Mouse (Mus musculus): Measurements from ENCODE around the gene Nlgn2. TPM values are rescaled to one million over a fixed set of nuclear protein-coding genes. Genes with fewer than 3 reads are reported as not detected.
"Not testable (repeated sequence)": the region's sequence is repeated elsewhere in the genome, so short reads cannot be mapped to it uniquely, and the experiment has no call there.

Nlgn2 gene
- polyA plus RNA-seq, 1 experiment from 2014 or later = 11.8 TPM

GRCm38 (mm10) chr11:69878399-69878798, 40.8 kb upstream of the Nlgn2 start:
- Histone ChIP-seq H3K4me3 (no peak overlapping the region), H3K4me1 (peaks cover 46% of the 10 kb centered on the region), H3K27ac (no peak overlapping the region), H3K9ac (no peak overlapping the region), H3K36me3 (no peaks in the 10 kb centered on the region), H3K4me2 (replicated peaks) (peak overlapping the region; percentile 88; the same call in 1 of the 2 replicates), H3K27me3 (no peaks in the 10 kb centered on the region), H3K9me3 (no peaks in the 10 kb centered on the region)
- ATAC-seq (ENCODE audit: low FRiP score, low read depth) = no peak
- 82% methylated on average over 3 of the region's 3 CpGs for WGBS

GRCm38 (mm10) chr11:69877878-69878277, 40.3 kb upstream of the Nlgn2 start, which contains the start of gene Tmem95:
Gene Tmem95, minus strand, starts transcription at chr11:69878018.
- Histone ChIP-seq H3K27ac (no peak within 1 kb of the TSS), H3K9ac (peak within 1 kb of the TSS; percentile 77; the same call in 1 of the 2 replicates)
- 89% methylated on average over 11 of the region's 11 CpGs for WGBS

GRCm38 (mm10) chr11:69876867-69877266, 39.3 kb upstream of the Nlgn2 start:
- peak overlapping the region; percentile 50 for H3K4me2 ChIP-seq (replicated peaks)
- no peaks in the 10 kb centered on the region for H3K36me3 ChIP-seq
- peaks cover 43% of the 10 kb centered on the region for H3K4me1 ChIP-seq
- no peak for ATAC-seq (ENCODE audit: low FRiP score, low read depth)
- WGBS = 3% methylated on average over 12 of the region's 12 CpGs
- H3K27me3 ChIP-seq = no peaks in the 10 kb centered on the region
- peak overlapping the region; percentile 46; the same call in 1 of the 2 replicates for H3K9ac ChIP-seq
- no peaks in the 10 kb centered on the region for H3K9me3 ChIP-seq
- peak overlapping the region; percentile 65; the same call in 1 of the 2 replicates for H3K27ac ChIP-seq
- H3K4me3 ChIP-seq = peak overlapping the region; percentile 21

More at GRCm38 (mm10) chr11:69877878-69878277, 40.3 kb upstream of the Nlgn2 start, which contains the start of gene Tmem95:
- Histone ChIP-seq H3K27me3 (no peaks in the 10 kb centered on the region), H3K4me2 (replicated peaks) (peak within 1 kb of the TSS; percentile 88), H3K9me3 (no peaks in the 10 kb centered on the region), H3K4me1 (peaks cover 46% of the 10 kb centered on the region), H3K36me3 (no peaks in the 10 kb centered on the region), H3K4me3 (peak within 1 kb of the TSS; percentile 21)
- ATAC-seq (ENCODE audit: low FRiP score, low read depth) = no peak

GRCm38 (mm10) chr11:69876186-69876585, 38.6 kb upstream of the Nlgn2 start:
- no peak for ATAC-seq (ENCODE audit: low FRiP score, low read depth)
- H3K27ac ChIP-seq = peak overlapping the region; percentile 65; the same call in 1 of the 2 replicates
- no peak overlapping the region for H3K4me3 ChIP-seq
- H3K27me3 ChIP-seq = no peaks in the 10 kb centered on the region
- H3K4me2 ChIP-seq (replicated peaks) = no peak overlapping the region
- no peaks in the 10 kb centered on the region for H3K9me3 ChIP-seq
- 54% methylated on average over 7 of the region's 7 CpGs for WGBS
- H3K4me1 ChIP-seq = peaks cover 39% of the 10 kb centered on the region
- H3K9ac ChIP-seq = 0 out of 2 replicates have a peak overlapping the region, but pooled peaks have one; percentile 20
- no peaks in the 10 kb centered on the region for H3K36me3 ChIP-seq

GRCm38 (mm10) chr11:69872451-69872850, 34.9 kb upstream of the Nlgn2 start:
- Histone ChIP-seq H3K27me3 (0 out of 2 replicates have a peak, but pooled peaks cover 5% of the 10 kb centered on the region), H3K4me3 (no peak overlapping the region), H3K4me1 (peaks cover 23% of the 10 kb centered on the region), H3K36me3 (no peaks in the 10 kb centered on the region), H3K9me3 (no peaks in the 10 kb centered on the region), H3K27ac (no peak overlapping the region), H3K9ac (no peak overlapping the region), H3K4me2 (replicated peaks) (no peak overlapping the region)
- no peak for ATAC-seq (ENCODE audit: low FRiP score, low read depth)
- WGBS = 71% methylated on average over 4 of the region's 4 CpGs

- H3K27ac ChIP-seq = no peak overlapping the region
Observed at GRCm38 (mm10) chr11:69871822-69872221, 34.2 kb upstream of the Nlgn2 start.

GRCm38 (mm10) chr11:69870289-69871069, 32.9 kb upstream of the Nlgn2 start:
- 80% methylated on average over 2 of the region's 2 CpGs for WGBS
- 0 out of 2 replicates have a peak, but pooled peaks cover 12% of the 10 kb centered on the region for H3K27me3 ChIP-seq
- no peak for ATAC-seq (ENCODE audit: low FRiP score, low read depth)
- H3K4me3 ChIP-seq = no peak overlapping the region
- H3K4me1 ChIP-seq = 0 out of 2 replicates have a peak, but pooled peaks cover 4% of the 10 kb centered on the region
- H3K36me3 ChIP-seq = no peaks in the 10 kb centered on the region
- no peak overlapping the region for H3K4me2 ChIP-seq (replicated peaks)
- no peak overlapping the region for H3K27ac ChIP-seq
- H3K9ac ChIP-seq = no peak overlapping the region
- no peaks in the 10 kb centered on the region for H3K9me3 ChIP-seq

More at GRCm38 (mm10) chr11:69871822-69872221, 34.2 kb upstream of the Nlgn2 start:
- H3K36me3 ChIP-seq = no peaks in the 10 kb centered on the region
- no peak overlapping the region for H3K9ac ChIP-seq
- H3K27me3 ChIP-seq = 0 out of 2 replicates have a peak, but pooled peaks cover 11% of the 10 kb centered on the region
- no peaks in the 10 kb centered on the region for H3K9me3 ChIP-seq
- no peak for ATAC-seq (ENCODE audit: low FRiP score, low read depth)
- H3K4me3 ChIP-seq = no peak overlapping the region
- 82% methylated on average over 7 of the region's 7 CpGs for WGBS
- H3K4me1 ChIP-seq = peaks cover 17% of the 10 kb centered on the region
- no peak overlapping the region for H3K4me2 ChIP-seq (replicated peaks)

- H3K36me3 ChIP-seq = no peaks in the 10 kb centered on the region
- no peak overlapping the region for H3K4me2 ChIP-seq (replicated peaks)
- H3K9ac ChIP-seq = 0 out of 2 replicates have a peak overlapping the region, but pooled peaks have one; percentile 15
- H3K27ac ChIP-seq = no peak overlapping the region
- H3K4me3 ChIP-seq = no peak overlapping the region
- 0 out of 2 replicates have a peak, but pooled peaks cover 4% of the 10 kb centered on the region for H3K4me1 ChIP-seq
- no peak for ATAC-seq (ENCODE audit: low FRiP score, low read depth)
- H3K9me3 ChIP-seq = no peaks in the 10 kb centered on the region
- 0 out of 2 replicates have a peak, but pooled peaks cover 12% of the 10 kb centered on the region for H3K27me3 ChIP-seq
- 77% methylated on average over 9 of the region's 9 CpGs for WGBS
Observed at GRCm38 (mm10) chr11:69867335-69867734, 29.8 kb upstream of the Nlgn2 start.

- no peak for ATAC-seq (ENCODE audit: low FRiP score, low read depth)
- 0 out of 2 replicates have a peak, but pooled peaks cover 14% of the 10 kb centered on the region for H3K27me3 ChIP-seq
- WGBS = 80% methylated on average over 9 of the region's 9 CpGs
Observed at GRCm38 (mm10) chr11:69865561-69865960, 28.0 kb upstream of the Nlgn2 start.

GRCm38 (mm10) chr11:69864138-69864860, 26.7 kb upstream of the Nlgn2 start:
- Histone ChIP-seq H3K4me3 (no peak overlapping the region), H3K36me3 (no peaks in the 10 kb centered on the region), H3K9me3 (no peaks in the 10 kb centered on the region), H3K9ac (no peak overlapping the region), H3K27ac (no peak overlapping the region), H3K27me3 (peaks cover 24% of the 10 kb centered on the region), H3K4me2 (replicated peaks) (no peak overlapping the region), H3K4me1 (no peaks in the 10 kb centered on the region)
- whole genome bisulfite sequencing = 51% methylated on average over 8 of the region's 8 CpGs
- ATAC-seq (ENCODE audit: low FRiP score, low read depth) = no peak

More at GRCm38 (mm10) chr11:69865561-69865960, 28.0 kb upstream of the Nlgn2 start:
- Histone ChIP-seq H3K9ac (no peak overlapping the region), H3K9me3 (no peaks in the 10 kb centered on the region), H3K4me2 (replicated peaks) (no peak overlapping the region), H3K4me3 (no peak overlapping the region), H3K36me3 (no peaks in the 10 kb centered on the region), H3K27ac (no peak overlapping the region), H3K4me1 (0 out of 2 replicates have a peak, but pooled peaks cover 4% of the 10 kb centered on the region)

GRCm38 (mm10) chr11:69863729-69864128, 26.1 kb upstream of the Nlgn2 start:
- not testable (repeated sequence) for H3K9me3 ChIP-seq; H3K4me3 ChIP-seq; ATAC-seq (ENCODE audit: low FRiP score, low read depth); H3K36me3 ChIP-seq; H3K27ac ChIP-seq; H3K4me2 ChIP-seq (replicated peaks); H3K4me1 ChIP-seq; H3K9ac ChIP-seq
- H3K27me3 ChIP-seq = peaks cover 27% of the 10 kb centered on the region
- WGBS = 80% methylated on average over 3 of the region's 3 CpGs

All from limb, embryonic 13.5 days (tissue).